Mouse (Mus musculus): ENCODE results near the gene Bcan.

Bcan gene

DNA sequence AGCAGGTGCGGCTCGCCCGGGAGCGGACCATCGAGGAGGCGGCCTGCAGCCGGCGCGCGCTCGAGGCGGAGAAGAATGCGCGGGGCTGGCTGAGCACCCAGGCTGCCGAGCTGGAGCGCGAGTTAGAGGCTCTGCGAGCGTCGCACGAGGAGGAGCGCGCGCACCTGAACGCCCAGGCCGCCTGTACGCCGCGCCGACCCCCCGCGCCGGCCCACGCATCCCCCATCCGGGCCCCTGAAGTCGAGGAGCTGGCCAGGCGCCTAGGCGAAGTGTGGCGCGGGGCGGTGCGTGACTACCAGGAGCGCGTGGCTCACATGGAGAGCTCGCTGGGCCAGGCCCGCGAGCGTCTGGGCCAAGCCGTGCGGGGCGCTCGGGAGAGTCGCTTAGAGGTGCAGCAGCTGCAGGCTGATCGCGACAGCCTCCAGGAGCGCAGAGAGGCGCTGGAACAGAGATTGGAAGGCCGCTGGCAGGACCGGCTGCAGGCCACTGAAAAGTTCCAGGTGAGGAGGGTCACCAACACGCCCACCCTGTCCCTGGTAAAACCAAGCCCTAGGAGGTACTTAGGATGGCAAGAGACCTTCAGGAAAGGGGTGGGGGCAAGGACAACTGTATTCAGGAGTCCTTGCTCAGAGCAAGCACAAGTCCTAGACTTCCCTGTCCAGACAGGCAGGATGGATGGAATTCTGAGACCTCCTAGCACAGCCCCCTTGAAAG lies 28.4 kb downstream of the Bcan start:
- DNase-seq: no peak

DNA sequence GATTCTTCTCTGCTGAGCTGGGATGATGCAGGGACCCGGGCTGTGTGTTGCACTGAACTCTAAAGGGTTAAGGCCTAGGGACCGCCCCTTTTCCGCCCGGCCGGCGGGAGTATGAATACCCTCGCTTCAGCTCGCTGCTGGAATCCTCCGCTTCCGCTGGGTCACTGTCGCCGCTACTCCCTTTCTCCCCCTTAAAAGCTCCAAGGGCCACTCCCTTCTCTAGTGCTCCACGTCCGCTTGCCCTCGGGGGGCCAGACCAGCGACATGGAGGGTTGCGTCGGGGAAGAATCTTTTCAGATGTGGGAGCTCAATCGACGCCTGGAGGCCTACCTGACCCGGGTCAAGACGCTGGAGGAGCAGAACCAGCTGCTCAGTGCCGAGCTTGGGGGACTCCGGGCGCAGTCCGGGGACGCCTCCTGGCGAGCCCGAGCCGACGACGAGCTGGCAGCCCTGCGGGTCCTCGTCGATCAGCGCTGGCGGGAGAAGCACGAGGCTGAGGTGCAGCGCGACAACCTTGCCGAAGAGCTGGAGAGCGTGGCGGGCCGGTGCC lies 29.0 kb downstream of the Bcan start, which contains the start of gene Nes:
TSS of gene Nes (plus strand) at position 140 of the 550 bp plus-strand sequence.
- DNase-seq: peak; percentile 55 to 63

DNA sequence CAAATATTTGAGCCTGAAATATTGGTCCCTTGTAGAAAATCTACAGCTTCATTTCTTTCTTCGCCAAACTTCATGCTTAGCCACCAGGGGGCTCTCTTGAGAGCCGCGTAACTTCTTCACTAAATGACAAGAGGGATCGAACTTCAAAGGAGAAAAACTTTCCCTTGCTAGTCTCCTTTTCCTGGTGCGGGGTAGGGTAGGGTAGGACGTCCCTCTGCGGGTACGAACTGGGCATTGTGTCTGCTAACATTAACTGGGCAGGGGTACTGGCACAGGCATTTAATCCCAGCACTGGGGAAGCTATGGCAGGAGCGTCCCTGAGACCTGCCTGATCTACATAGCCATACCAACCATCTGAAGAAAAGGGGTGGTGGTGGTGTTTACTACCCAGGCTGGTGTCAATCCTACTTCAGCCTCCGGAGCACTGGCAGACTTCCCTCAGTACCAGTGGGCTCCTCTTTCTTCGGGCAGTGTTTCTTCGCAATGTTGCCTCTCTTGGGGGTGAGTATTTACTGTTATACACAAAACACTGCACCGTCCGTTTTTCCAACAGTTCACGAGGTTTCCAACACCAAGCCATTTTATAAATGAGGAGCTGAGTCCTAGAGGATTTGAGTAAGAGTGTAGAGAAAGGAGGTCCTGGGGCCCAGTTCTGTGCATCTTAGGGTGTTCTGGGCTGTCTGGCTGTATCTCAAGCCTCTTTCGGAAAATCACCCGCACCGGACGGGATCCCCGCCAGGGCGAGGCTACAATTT lies 29.7 kb downstream of the Bcan start:
- peak; percentile 70 to 75 for DNase-seq

DNA sequence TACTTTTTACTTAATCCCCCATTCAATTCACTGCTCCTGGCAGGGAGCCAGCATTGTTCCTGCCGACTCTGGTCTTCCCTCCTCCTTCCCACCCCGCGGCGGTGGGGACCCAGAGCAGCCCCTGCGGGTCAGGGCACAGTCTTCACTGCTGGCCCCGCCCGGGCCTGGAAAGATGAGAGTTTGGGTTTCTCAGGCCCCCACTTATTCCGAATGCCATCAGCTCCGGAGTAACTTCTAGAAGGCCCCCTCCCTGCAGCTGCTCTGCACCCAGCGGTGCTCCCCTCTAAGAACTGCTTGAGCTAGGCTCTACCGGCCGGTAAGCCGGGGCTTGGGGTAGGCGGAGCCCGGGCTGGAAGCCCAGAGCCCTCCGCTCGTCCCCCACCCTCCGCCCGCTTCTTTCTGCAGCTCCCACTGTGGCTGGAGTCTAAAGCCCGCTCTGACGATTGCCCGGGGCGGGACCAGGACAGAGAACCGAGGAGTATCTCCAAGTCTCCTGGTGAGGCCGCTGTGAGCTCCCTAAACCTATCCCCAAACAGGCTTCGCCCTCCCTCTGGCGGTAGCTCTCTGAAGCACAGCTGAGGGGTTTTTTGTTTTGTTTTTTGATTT lies 39.3 kb downstream of the Bcan start:
- DNase-seq: peak; percentile 90 to 94

DNA sequence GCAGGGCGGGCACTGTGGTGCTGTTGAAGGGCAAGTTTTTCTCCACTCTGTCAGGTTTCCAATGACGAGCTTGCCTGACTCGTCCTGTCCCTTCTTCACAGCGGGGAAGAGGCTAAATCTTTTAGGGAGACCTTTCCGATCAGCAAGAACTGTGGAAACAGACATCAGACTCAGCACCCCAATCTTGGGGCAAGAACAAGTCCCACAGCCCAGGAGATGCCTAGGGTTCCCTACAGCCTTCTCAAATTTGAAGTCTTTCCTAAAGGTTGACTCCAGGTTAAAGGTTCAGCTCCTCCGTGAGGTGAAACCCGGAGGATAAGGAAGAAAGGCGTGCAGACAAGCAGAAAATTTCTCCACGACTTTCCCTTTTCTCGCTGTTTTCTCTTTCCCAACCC lies 39.8 kb downstream of the Bcan start:
- DNase-seq: no peak

DNA sequence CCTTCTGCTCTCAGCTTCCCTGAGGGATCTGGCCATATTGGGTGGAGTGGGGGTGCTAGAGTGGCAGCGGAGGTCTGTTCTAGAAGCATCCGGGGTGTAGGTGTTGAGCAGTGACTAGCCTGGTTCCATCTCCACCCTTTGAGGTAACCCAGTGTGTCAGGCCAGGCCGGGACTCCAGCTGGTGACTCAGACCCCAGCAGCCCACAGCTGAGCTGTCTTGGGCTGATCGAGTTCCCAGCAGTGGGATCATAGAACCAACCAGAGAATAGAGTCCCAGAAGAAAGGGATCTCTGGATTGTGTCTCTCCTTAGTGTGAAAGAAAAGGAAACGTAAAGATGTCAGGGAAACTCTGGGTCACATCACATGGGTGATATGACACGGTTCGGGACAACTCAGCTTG lies 40.7 kb downstream of the Bcan start:
- DNase-seq: no peak

DNA sequence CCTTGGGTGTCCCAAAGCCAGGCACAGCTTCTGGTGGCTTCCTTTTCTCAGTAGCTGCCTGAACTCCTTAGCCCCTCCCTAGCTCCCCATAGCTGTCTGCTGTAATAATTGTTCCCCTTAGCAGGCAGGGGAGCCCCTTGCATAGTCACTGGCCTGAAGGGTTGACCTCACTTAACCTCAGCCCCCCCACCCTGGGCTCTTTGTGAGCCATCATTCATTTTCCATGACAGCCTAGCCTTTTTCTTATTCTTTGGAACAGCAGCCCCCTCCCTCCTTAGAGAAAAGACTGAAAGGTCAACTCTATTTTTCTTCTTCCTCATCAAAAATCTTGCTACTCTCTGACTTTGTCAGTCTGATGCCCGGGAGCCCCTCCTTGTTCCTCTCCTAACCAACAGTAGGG lies 41.1 kb downstream of the Bcan start:
- no peak for DNase-seq

DNA sequence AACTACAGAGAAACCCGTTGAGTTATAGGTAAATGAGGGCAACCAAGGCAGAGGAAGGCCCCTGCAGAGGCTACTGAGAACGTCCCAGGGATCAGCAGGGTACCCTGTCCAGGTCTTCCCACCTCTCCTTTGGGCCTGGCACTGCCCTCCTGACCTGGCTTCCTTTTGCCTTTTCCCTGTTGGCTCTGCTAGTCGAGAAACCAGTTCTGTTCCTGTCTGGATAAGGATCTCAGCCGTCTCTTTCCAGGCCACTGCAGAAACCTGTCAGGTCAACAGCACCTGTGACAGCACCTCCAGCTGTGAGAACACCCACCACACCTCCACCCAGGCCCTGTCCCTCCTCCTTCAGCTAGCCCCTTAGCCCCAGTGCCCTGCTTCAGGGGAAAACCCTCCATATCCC lies 41.6 kb downstream of the Bcan start:
- DNase-seq: no peak

DNA sequence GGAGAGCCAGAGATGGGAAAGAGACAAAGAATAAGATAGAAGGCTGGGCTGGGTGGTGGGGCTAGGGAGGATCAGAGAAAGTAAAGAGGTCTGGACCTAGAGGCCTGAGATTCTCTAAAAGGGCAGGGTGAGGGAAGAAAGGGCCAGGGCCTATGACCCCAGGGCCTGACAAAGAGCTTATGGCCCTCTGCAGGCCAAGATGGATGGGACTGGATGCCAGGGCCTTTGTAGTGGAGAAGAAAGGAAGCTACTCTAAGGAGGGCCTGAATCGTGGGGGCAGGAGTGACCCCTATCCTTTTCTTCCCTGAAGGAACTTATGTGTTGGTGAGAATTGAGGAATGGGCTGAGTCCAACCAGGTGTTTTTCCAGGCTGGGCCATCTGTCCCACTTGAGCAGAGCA lies 42.0 kb downstream of the Bcan start:
- no peak for DNase-seq

DNA sequence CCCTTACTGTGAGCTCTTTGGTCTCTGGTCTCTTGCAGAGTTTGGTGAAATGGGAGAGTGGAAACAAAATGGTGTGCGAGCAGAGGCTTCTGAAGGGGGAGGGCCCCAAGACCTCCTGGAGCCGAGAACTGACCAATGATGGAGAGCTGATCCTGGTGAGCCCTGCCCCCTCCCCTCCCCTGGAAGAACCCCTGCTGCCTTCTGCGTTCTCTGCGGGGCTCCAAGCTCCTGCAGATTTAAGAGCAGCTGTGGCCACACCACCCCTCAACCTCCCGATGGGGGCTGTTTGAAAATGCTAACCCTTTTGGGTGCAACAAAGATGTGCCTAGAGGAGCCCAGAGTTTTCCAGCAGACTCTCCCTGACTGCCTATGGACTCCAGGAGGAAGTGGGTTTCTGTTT lies 47.6 kb downstream of the Bcan start:
- DNase-seq: no peak

DNA sequence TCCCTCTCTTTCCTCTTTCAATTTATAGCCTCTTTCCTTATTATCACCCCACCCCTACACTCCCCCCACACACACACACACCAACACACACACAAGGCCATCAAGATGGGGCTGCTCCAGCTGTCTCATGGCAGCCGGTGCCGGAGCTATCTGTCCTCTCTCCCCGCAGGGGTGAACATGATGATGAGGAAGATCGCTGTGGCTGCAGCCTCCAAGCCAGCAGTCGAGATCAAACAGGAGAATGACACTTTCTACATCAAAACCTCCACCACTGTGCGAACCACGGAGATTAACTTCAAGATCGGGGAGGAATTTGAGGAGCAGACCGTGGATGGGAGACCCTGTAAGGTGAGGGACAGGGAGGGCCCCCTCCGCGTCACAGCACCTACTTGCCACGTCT lies 48.1 kb downstream of the Bcan start:
- no peak for DNase-seq

DNA sequence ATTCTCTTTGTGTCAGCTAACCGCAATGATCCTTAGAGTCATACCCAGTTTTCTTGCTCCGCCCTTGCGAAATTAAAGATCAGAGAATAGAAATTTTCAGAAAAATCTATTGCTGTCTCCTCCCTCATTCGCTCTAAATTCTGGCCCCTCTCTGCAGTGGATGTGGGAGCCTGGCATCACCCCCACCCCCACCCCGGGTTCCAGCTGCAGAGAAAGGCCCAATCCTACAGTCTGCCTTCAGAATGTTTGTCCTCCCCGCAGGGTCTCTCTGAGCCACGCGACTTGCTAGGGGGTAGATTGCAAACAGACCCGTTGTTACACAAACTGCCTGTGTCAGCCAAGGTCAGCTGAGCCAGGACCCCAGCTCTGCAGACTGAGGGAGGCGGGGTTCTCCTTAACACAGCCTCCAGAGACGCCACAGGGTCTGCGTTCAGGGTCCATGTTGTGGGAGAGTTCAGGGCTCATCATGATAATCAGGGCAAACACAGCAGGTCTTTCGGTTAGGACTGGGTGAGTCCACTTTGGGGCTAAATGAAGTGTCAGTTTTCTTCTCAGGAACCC lies 50.0 kb downstream of the Bcan start:
- DNase-seq: no peak

DNA sequence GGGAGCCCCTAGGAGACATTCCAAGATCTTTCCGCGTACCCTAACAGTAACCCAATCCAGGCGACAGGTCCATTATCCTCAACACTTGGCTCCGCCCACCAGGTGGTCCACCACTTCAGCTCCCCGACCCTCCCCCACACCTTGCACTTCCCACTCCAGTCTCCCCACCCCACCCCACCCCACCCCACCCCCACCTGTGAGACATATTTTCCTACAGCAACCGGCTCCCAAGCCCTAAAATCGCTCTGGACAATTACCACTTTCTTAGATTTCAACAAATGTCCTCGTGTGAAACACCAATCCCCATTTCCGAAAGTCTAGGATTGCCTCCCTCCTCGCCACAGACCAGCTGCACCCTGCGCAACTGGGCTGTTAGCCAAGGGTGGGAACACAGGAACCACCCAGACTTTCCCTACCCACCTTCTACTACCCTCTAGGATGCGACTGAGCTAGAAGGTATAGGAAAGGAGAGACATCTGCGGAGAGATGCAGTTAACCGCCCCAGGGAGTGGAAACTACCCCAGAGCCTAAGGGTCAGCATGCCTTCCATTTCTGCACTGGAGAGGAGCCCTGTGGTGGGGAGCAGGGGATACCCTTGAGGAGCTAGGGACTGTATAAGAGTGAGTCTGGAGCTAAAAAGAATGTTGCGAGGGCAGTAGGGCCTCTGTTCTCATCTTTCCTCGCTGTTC lies 50.6 kb downstream of the Bcan start:
- no peak for DNase-seq

DNA sequence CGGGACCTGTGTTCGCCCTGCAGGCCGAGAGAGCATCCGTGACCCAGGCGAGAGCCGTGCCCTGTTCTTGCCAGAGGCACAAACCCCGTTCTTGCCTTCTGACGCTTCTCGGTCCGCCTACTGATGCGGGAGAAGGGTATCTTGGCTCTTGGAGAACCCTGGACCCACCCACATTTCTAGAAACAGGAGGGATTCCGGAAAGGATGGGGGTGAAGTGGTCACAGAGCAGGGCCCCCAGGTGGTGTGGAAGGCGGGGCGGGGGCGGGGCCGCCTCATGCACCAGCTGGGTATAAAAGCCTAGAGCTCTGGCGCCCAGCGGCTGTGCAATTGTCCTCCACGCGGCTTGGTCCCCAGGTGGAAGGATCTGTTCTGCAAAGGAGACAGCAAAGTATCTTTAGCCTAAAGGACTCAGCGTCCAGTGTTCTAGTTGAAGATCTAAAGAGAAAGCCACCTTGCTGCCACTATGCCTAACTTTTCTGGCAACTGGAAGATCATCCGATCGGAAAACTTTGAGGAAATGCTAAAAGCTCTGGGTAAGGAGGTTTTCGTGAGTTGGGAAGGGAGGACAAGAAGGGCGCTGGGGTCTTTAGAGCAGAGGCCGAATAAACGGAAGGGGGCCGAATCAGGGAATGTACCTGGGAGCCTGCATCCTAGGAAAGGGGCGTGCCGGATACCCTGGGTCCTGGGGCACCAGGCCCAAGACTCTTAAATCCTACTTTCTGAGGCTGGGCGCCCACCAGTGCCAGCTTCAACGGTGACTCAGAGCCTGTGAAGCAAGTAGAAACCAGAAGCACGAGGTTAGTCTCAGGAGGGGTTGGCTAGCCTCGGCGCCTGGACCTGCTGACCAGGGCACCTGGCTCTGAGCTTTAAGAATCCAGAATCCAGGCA lies 51.4 kb downstream of the Bcan start, which contains the start of gene Crabp2:
TSS of gene Crabp2 (plus strand) at position 289 of the 888 bp plus-strand sequence.
- peak; percentile 33 to 34 for DNase-seq

DNA sequence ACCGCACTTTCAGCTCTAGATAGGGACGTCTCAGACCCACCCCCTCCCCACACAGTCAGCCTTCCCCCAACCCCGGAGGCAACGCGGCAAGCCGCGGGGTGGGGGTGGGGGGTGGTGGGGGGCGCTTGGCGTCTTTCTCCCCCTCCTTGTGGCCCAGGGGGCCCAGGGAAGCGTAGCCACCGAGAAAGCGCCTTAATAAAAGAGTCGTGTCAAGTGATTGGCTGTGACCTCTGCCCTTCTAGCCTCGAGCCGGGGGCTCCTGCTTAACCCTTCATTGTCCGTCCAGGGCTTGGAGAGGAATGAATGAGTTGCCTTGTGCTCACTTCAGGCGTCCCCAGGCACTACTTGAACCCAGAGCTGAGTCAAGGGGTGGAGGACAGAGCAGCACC lies 52.2 kb downstream of the Bcan start:
- no peak for DNase-seq

DNA sequence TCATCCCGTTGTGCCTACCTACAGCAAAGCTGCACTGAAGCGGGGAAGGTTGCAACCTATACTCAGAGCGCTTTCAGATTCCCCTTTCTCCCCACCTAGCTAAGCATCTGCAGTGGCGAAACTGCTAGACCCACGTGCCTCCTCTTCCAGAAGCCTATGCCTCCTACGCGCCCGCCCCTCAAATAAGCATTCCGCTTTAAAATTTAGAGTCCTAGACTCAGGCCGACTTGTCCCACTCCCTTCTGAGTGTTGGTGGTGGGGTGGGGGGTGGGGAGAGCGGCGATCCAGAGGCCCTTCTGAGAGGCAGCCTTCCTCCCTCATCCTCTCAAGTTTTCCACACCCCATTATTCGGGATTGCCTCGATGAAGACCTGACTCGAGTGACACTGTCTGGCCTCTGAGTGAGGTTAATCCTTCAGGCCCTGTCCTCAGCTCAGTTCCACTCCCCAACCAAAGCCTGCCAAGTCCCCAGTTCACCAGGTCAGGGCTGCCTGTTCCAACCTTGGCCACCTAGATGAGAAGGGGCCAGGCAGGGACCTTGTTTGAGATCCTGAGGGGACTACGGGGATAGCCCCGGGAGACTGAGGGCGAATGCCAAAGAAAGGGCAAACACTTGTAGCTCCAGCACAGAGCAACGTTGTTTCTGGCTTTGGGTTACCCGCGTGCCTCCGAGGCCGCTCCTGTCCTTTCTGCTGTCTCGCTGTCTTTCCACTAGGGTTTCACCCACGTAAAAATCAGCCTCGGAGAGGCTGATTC lies 52.8 kb downstream of the Bcan start:
- DNase-seq: no peak

DNA sequence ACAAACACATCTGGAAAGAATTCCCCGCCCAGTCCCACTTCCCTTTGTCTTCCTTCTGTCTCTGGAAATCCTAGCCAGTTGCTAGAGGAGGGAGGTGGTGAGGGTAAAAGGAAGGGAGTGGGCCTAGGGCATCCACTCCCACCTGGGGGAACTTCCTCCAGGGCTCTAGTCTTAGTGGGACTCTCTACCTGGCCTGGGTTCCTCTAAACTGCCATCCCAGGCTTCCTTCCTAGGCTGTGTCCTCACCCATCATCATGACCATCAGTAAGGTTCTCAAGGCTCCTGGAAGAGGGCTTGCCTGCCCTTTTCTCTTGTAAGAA lies 53.5 kb downstream of the Bcan start:
- DNase-seq: no peak

DNA sequence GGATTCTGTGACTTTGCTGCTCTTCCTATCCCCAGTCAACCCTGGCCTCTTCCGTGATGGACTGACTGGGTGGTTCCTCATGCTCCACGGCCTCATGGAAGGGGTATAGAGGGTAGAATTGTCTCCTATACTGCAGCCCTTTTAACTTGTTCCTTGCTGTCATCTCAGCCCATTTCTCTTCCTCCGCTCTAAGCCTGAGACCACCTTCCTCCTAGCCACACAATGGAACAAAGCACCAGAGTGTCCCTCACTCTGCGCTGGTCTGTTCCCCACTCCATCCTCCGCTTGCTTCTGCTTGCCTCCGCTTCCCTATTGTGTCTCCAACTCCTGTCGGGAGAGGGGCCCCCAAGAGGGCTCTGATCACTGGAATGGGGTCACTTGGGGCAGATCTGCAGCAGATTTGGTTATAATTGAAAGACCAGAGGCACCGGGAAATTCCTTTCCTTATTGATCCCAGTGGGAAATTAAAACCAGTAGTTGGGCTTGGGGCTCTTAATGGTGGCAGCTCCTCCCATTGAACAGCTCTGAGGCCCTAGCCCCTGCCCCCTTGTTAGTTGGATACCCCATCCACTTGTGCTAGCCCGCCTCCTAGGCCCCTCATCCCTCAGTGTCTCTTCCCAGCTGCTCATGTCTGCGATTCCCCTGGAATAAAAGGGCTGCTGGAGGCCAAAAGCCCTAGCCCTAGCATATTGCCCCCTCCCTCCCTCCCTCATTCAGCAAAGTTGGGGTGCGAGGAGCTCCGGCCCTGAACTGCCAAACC lies 54.1 kb downstream of the Bcan start:
- DNase-seq: no peak

DNA sequence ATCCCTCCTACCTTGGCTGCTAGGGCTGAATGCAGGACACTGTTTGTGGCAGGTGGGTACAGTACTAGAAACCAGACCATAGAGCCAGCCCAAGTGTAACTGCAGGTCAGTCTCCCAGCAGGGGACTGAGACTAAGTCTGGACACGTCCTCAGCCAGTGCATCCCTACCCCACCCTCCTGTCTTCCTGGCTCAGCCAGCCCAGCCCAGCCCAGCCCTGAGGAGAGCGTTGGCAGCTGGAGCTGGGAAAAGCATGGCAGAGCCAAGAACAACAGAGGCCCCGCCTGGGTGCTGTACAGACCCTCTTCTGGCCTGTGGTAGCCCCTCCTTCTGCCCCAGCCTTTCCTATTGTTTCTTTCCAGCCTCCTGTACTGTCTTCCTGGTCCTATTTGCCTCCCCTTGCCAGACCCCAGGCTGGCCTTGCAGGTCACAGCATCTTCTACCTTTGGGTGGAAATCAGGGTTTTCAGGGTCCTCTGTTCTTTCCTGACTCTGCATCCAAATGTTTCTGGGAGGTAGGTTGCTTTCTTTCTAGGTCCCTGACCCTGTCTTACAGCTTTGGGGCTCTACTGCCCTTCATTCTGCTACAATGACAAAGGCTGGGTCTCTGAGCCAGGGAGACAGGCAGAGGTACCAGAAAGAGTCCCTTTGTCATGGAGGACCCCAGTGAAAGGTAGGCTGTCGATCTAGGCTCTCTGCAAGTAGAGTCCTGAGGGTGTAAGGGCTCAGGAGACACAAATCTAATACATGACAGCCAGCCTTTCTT lies 55.0 kb downstream of the Bcan start:
- DNase-seq: peak; percentile 41 to 55
